Mouse (Mus musculus): Measurements from ENCODE around the gene Lhx6. TPM values are rescaled to one million over a fixed set of nuclear protein-coding genes. Genes with fewer than 3 reads are reported as not detected.

Gene Lhx6
- polyA plus RNA-seq, 1 experiment = 0.18 TPM

DNA sequence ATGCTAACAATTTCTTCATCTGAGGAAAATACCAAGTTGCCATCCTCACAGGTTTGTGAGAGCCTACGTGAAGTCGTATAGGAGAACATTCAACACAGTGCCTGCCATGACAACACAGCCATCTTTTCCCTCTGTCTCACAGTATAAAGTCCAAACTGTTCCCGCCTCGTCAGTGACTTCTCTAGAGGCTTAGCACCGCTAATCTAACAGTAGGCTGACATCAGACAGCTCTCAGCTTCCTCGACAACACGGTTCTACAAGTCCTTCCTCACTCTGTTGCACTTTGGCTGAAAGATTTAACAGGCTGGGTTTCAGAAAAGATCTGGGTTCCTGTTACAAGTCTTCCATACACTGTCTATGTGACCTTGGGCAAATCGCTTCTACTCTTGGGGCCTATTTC is 57.0 kb downstream of the Lhx6 start:
- Histone ChIP-seq H3K27me3 (replicated peaks) (peaks cover 13% of the 10 kb centered on the region), H3K36me3 (replicated peaks; ENCODE audit: low read length) (peaks cover 38% of the 10 kb centered on the region), H3K4me1 (peaks cover 39% of the 10 kb centered on the region), H3K9me3 (no peaks in the 10 kb centered on the region), H3K4me3 (replicated peaks) (peak overlapping the region; percentile 95)
- TF ChIP-seq GATA1 (IDR thresholded peaks at IDR 0.05; ENCODE audit: borderline replicate concordance, low read length) (no peak), FLI1 (IDR thresholded peaks at IDR 0.05; ENCODE audit: low read length) (no peak)

DNA sequence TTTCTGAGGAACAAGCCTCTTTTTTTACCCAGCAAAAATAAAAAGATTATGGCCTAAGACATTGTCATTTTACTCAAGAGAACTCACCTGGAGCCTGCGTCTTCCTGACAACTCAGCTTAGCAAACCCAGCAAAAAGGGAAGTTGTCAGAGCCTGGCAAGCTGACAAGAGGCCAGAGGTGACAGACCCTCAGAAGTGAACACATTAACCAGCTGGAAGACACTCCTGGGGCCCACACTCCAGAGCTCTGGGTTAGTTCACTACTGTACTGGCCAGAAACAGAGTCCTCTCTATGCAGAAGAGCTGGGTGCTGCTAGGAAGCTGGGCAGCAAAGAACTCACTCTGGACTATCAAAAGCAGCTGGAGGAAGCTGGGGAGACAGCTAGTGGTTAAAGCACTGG is 64.3 kb downstream of the Lhx6 start:
- TF ChIP-seq FLI1 (IDR thresholded peaks at IDR 0.05; ENCODE audit: low read length) (no peak), GATA1 (IDR thresholded peaks at IDR 0.05; ENCODE audit: borderline replicate concordance, low read length) (no peak)
- H3K36me3 ChIP-seq (replicated peaks; ENCODE audit: low read length) = peaks cover 74% of the 10 kb centered on the region
- H3K27me3 ChIP-seq (replicated peaks) = no peaks in the 10 kb centered on the region
- peaks cover 62% of the 10 kb centered on the region for H3K4me1 ChIP-seq
- H3K4me3 ChIP-seq (replicated peaks) = no peak overlapping the region
- H3K9me3 ChIP-seq = no peaks in the 10 kb centered on the region

DNA sequence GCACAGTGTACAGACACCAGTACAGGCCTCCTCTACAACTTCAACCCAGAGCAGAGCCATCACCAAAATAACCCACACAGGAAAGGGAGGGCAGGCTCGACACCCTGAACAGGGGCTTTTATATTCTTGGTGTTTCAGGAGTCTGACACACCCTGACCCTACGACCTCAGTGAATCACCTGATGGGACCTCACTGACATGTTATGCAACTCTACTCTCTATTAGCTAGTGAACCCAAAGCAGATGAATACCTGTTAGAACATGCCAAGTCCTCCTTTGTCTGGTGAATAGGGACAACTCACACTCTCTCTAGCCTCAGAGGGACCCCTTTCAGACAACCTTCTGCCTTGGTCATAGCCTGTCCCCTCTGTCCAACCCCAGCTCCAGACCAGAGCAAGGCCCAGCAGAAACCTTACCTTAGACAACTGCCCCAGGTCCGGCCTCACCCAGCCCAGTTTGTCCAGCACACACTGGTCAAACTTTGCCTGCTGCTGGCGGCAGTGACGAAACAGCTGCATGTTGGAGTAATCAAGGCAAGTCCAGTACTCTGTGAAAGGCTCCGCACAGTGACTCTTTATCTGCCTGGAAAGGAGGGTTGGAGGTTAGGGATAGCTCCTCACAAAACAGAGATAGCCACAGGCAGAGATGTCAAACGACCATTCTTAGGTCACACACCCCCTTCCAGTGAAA is 65.8 kb downstream of the Lhx6 start:
- Histone ChIP-seq H3K36me3 (replicated peaks; ENCODE audit: low read length) (peaks cover 71% of the 10 kb centered on the region), H3K9me3 (no peaks in the 10 kb centered on the region), H3K27me3 (replicated peaks) (peaks cover 2% of the 10 kb centered on the region), H3K4me3 (replicated peaks) (no peak overlapping the region), H3K4me1 (peaks cover 77% of the 10 kb centered on the region)
- TF ChIP-seq FLI1 (IDR thresholded peaks at IDR 0.05; ENCODE audit: low read length) (no peak), GATA1 (IDR thresholded peaks at IDR 0.05; ENCODE audit: borderline replicate concordance, low read length) (no peak)

DNA sequence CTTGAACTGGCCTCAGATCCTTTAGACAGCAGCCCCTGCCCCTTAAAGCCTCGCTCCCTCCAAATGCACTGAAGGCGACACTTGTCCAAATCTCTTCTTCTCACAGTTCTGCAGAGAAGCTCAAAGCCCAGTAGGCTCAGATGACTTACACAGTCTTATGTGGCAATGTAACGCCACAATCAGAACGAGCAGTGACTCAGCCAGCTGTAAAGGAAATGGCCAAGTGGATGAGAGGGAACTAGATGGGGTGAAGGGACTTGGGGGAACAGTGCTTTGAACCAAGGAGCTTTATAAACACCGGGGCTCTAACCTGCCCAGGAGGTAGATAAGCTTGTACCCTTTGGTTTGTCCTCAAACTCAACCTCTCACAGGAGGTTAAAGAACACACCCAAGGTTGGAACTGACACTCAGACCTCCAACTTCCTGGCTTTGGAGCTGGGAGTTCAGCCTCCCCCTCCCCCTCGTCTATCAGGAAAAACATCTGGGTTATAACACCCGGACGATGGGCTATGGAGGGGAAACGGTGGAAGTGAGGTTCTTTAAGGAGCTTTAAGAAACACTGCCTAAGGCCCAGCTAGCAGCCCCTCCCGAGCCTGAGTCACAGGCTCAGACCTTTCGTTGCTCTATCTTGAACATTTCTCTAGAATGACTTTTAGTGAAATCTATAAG is 69.7 kb downstream of the Lhx6 start:
- peaks cover 53% of the 10 kb centered on the region for H3K36me3 ChIP-seq (replicated peaks; ENCODE audit: low read length)
- H3K9me3 ChIP-seq = peaks cover 23% of the 10 kb centered on the region
- peaks cover 35% of the 10 kb centered on the region for H3K27me3 ChIP-seq (replicated peaks)
- peak overlapping the region; percentile 19 for H3K4me3 ChIP-seq (replicated peaks)
- TF ChIP-seq FLI1 (IDR thresholded peaks at IDR 0.05; ENCODE audit: low read length) = no peak
- no peak for TF ChIP-seq GATA1 (IDR thresholded peaks at IDR 0.05; ENCODE audit: borderline replicate concordance, low read length)
- H3K4me1 ChIP-seq = peaks cover 65% of the 10 kb centered on the region

DNA sequence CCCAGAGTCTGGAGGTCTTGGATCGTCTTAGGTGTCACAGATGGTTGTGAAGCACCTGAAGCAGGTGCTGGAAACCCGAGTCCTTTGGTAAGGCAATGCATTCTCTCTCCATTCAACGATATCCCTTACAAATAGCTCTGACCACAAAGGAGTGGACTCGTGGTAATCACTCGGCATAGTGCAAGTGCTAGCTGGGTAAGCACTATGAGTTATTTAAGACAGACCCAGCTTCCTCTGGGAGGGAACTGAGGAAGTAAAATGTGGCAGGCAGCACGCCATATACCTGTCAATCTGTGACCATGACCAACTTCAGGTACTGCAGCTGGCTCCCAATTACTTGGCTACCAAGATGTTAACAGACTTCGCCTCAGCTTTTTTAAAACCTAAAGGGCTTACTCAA is 70.3 kb downstream of the Lhx6 start:
- Histone ChIP-seq H3K9me3 (peaks cover 29% of the 10 kb centered on the region), H3K27me3 (replicated peaks) (peaks cover 41% of the 10 kb centered on the region), H3K4me3 (replicated peaks) (no peak overlapping the region), H3K4me1 (peaks cover 59% of the 10 kb centered on the region), H3K36me3 (replicated peaks; ENCODE audit: low read length) (peaks cover 46% of the 10 kb centered on the region)
- TF ChIP-seq FLI1 (IDR thresholded peaks at IDR 0.05; ENCODE audit: low read length) = no peak
- TF ChIP-seq GATA1 (IDR thresholded peaks at IDR 0.05; ENCODE audit: borderline replicate concordance, low read length) = no peak

DNA sequence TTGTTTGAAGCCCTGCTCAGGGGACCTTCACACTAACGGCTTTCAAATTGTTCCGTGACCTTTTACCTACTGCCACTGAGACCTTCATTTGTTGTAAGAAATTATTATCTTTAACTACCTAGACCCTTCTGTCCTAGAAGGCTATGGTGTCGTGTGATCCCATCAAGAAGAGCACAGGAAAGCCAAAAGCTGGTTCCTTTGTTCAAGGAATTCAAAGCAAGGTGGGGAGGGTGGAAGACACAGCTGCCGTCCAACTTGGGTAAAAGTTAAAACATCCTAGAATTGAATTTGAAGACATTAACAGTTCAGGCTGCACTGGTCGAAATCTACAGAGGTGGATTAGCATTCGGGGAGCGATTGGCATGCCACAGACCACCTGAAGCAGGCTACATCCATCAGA is 71.2 kb downstream of the Lhx6 start:
- Histone ChIP-seq H3K27me3 (replicated peaks) (peaks cover 49% of the 10 kb centered on the region), H3K36me3 (replicated peaks; ENCODE audit: low read length) (peaks cover 37% of the 10 kb centered on the region), H3K9me3 (peaks cover 32% of the 10 kb centered on the region), H3K4me3 (replicated peaks) (no peak overlapping the region), H3K4me1 (peaks cover 49% of the 10 kb centered on the region)
- TF ChIP-seq GATA1 (IDR thresholded peaks at IDR 0.05; ENCODE audit: borderline replicate concordance, low read length) (no peak), FLI1 (IDR thresholded peaks at IDR 0.05; ENCODE audit: low read length) (no peak)

DNA sequence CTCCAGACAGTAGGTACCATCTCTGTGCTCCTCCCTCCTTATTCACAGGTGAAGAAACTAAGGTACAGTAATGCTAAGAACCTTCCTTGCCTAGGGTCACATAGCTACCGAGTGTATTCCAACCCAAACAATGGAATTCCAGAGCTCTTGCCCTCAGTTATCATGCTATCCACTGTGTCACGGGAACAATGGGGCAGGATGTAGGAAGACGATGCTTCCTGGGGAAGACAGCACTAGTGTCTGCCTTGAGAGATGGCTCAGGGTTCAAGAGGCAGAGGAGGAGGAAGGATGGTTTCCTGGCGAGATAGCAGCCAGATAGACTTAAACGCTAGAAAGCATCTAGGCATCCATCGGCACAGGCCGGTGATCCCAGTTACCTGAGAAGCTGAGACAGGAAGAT is 72.3 kb downstream of the Lhx6 start:
- H3K4me1 ChIP-seq = peaks cover 45% of the 10 kb centered on the region
- H3K27me3 ChIP-seq (replicated peaks) = peaks cover 60% of the 10 kb centered on the region
- no peak overlapping the region for H3K4me3 ChIP-seq (replicated peaks)
- peaks cover 32% of the 10 kb centered on the region for H3K9me3 ChIP-seq
- TF ChIP-seq FLI1 (IDR thresholded peaks at IDR 0.05; ENCODE audit: low read length) (no peak), GATA1 (IDR thresholded peaks at IDR 0.05; ENCODE audit: borderline replicate concordance, low read length) (no peak)
- peaks cover 26% of the 10 kb centered on the region for H3K36me3 ChIP-seq (replicated peaks; ENCODE audit: low read length)

Other genes with a start within 250 kb of the Lhx6 start
- 47.0 and 64.8 TPM in 2 replicates for gene Ttll11, start 125.5 kb downstream of the Lhx6 start, polyA plus RNA-seq (2012; ENCODE audit: insufficient read depth, low replicate concordance)
- 30.0 and 76.6 TPM in 2 replicates for gene Ndufa8, start 56.0 kb downstream of the Lhx6 start, polyA plus RNA-seq (2012; ENCODE audit: insufficient read depth, low replicate concordance)
- gene Morn5, start 56.0 kb downstream of the Lhx6 start, polyA plus RNA-seq (2012; ENCODE audit: insufficient read depth, low replicate concordance) = not detected in 2 replicates
- gene Mrrf, start 31.0 kb upstream of the Lhx6 start, polyA plus RNA-seq (2012; ENCODE audit: insufficient read depth, low replicate concordance) = 2.5 and 6.8 TPM in 2 replicates
- 4.2 TPM in 1 of 2 replicates, not detected in the other for gene Rbm18, start 31.4 kb upstream of the Lhx6 start, polyA plus RNA-seq (2012; ENCODE audit: insufficient read depth, low replicate concordance)
- 118 and 153 TPM in 2 replicates for gene Ptgs1, start 125.0 kb upstream of the Lhx6 start, polyA plus RNA-seq (2012; ENCODE audit: insufficient read depth, low replicate concordance)